Mouse (Mus musculus): Measurements from ENCODE around the gene Slc6a5. TPM values are rescaled to one million over a fixed set of nuclear protein-coding genes. Genes with fewer than 3 reads are reported as not detected.

Slc6a5 gene
- polyA plus RNA-seq, 1 experiment: not detected

- no peak overlapping the region for H3K4me2 ChIP-seq (ENCODE audit: low read depth)
- H3K27me3 ChIP-seq (ENCODE audit: control insufficient read depth, insufficient read depth, insufficient read length): no peaks in the 10 kb centered on the region
- H3K36me3 ChIP-seq (ENCODE audit: control insufficient read depth, insufficient read depth): no peaks in the 10 kb centered on the region
- H3K4me3 ChIP-seq: no peak overlapping the region
- TF ChIP-seq MYOG (IDR thresholded peaks at IDR 0.05; ENCODE audit: control insufficient read depth in 1 of 3, insufficient read depth in 1 of 3, insufficient read length in 2 of 3, low read depth in 2 of 3): no peak
- TF ChIP-seq MAX (IDR thresholded peaks at IDR 0.05; ENCODE audit: low read depth): no peak
- TF ChIP-seq POLR2AphosphoS2 (IDR thresholded peaks at IDR 0.05; ENCODE audit: insufficient read length, low read depth): no peak
- TF ChIP-seq REST (IDR thresholded peaks at IDR 0.05; ENCODE audit: insufficient read depth, insufficient read length): no peak
- no peak for TF ChIP-seq SRF (IDR thresholded peaks at IDR 0.05; ENCODE audit: control insufficient read depth, insufficient read length, low read depth)
- TF ChIP-seq TCF12 (IDR thresholded peaks at IDR 0.05; ENCODE audit: insufficient read depth, poor library complexity, severe bottlenecking): no peak
- H3ac ChIP-seq (ENCODE audit: control insufficient read depth, insufficient read length): no peak overlapping the region
- no peaks in the 10 kb centered on the region for H3K79me2 ChIP-seq (ENCODE audit: control insufficient read depth, insufficient read depth)
Measured at GRCm38 (mm10) chr7:49894786-49895185, 15.2 kb upstream of the Slc6a5 start.

DNA sequence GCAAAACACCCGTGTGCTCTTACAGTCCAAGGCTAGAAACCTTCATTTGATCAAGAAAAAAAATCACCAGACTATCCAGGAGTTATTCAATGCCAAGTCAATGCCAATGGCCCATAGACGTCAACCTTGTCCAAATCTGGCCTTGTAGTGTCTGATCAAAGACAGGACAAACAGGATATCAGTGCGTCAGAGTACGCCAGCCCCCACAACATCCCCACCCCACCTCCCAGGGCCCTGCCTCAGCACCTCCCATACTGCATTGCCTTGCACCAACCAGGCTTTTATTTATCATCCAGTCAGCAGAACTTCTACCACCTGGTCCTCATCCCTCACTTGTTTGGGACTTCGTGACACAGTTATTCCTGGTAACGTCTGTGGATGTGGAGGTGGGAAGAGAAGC lies 14.7 kb upstream of the Slc6a5 start:
- H3K79me2 ChIP-seq (ENCODE audit: control insufficient read depth, insufficient read depth): no peaks in the 10 kb centered on the region
- no peaks in the 10 kb centered on the region for H3K27me3 ChIP-seq (ENCODE audit: control insufficient read depth, insufficient read depth, insufficient read length)
- TF ChIP-seq E2F4 (IDR thresholded peaks at IDR 0.05; ENCODE audit: insufficient read depth) (no peak), USF1 (IDR thresholded peaks at IDR 0.05; ENCODE audit: low read depth) (no peak), MYOD1 (IDR thresholded peaks at IDR 0.05; ENCODE audit: control insufficient read depth in 1 of 3, insufficient read length in 2 of 3, low read depth in 2 of 3) (no peak), POLR2AphosphoS2 (IDR thresholded peaks at IDR 0.05; ENCODE audit: insufficient read length, low read depth) (no peak), TCF3 (IDR thresholded peaks at IDR 0.05; ENCODE audit: insufficient read length, low read depth) (no peak), CEBPB (IDR thresholded peaks at IDR 0.05; ENCODE audit: insufficient read depth, poor library complexity, severe bottlenecking) (no peak), MAX (IDR thresholded peaks at IDR 0.05; ENCODE audit: low read depth) (no peak), REST (IDR thresholded peaks at IDR 0.05; ENCODE audit: insufficient read depth, insufficient read length) (no peak), MYOG (IDR thresholded peaks at IDR 0.05; ENCODE audit: control insufficient read depth in 1 of 3, insufficient read depth in 1 of 3, insufficient read length in 2 of 3, low read depth in 2 of 3) (no peak), POLR2A (IDR thresholded peaks at IDR 0.05; ENCODE audit: insufficient read length, low read depth) (no peak), TCF12 (IDR thresholded peaks at IDR 0.05; ENCODE audit: insufficient read depth, poor library complexity, severe bottlenecking) (no peak), SRF (IDR thresholded peaks at IDR 0.05; ENCODE audit: control insufficient read depth, insufficient read length, low read depth) (no peak)
- H3ac ChIP-seq (ENCODE audit: control insufficient read depth, insufficient read length): no peak overlapping the region
- H3K4me2 ChIP-seq (ENCODE audit: low read depth): no peak overlapping the region
- H3K4me3 ChIP-seq: no peak overlapping the region
- H3K36me3 ChIP-seq (ENCODE audit: control insufficient read depth, insufficient read depth): no peaks in the 10 kb centered on the region

GRCm38 (mm10) chr7:49902003-49902552 lies 7.9 kb upstream of the Slc6a5 start:
- Histone ChIP-seq H3K79me2 (ENCODE audit: control insufficient read depth, insufficient read depth) (no peaks in the 10 kb centered on the region), H3K36me3 (ENCODE audit: control insufficient read depth, insufficient read depth) (no peaks in the 10 kb centered on the region), H3K4me2 (ENCODE audit: low read depth) (no peak overlapping the region), H3K27me3 (ENCODE audit: control insufficient read depth, insufficient read depth, insufficient read length) (no peaks in the 10 kb centered on the region), H3K4me3 (no peak overlapping the region), H3ac (ENCODE audit: control insufficient read depth, insufficient read length) (no peak overlapping the region)
- TF ChIP-seq MAX (IDR thresholded peaks at IDR 0.05; ENCODE audit: low read depth) (no peak), POLR2A (IDR thresholded peaks at IDR 0.05; ENCODE audit: insufficient read length, low read depth) (no peak), TCF12 (IDR thresholded peaks at IDR 0.05; ENCODE audit: insufficient read depth, poor library complexity, severe bottlenecking) (no peak), TCF3 (IDR thresholded peaks at IDR 0.05; ENCODE audit: insufficient read length, low read depth) (no peak), POLR2AphosphoS2 (IDR thresholded peaks at IDR 0.05; ENCODE audit: insufficient read length, low read depth) (no peak), MYOG (IDR thresholded peaks at IDR 0.05; ENCODE audit: control insufficient read depth in 1 of 3, insufficient read depth in 1 of 3, insufficient read length in 2 of 3, low read depth in 2 of 3) (no peak), CEBPB (IDR thresholded peaks at IDR 0.05; ENCODE audit: insufficient read depth, poor library complexity, severe bottlenecking) (no peak)

GRCm38 (mm10) chr7:49907191-49908171 lies 2.5 kb upstream of the Slc6a5 start:
- Histone ChIP-seq H3K27me3 (ENCODE audit: control insufficient read depth, insufficient read depth, insufficient read length) (peaks cover 30% of the 10 kb centered on the region), H3K4me3 (no peak overlapping the region), H3K79me2 (ENCODE audit: control insufficient read depth, insufficient read depth) (no peaks in the 10 kb centered on the region), H3K36me3 (ENCODE audit: control insufficient read depth, insufficient read depth) (no peaks in the 10 kb centered on the region), H3ac (ENCODE audit: control insufficient read depth, insufficient read length) (no peak overlapping the region), H3K4me2 (ENCODE audit: low read depth) (no peak overlapping the region)
- TF ChIP-seq E2F4 (IDR thresholded peaks at IDR 0.05; ENCODE audit: insufficient read depth) (no peak), USF1 (IDR thresholded peaks at IDR 0.05; ENCODE audit: low read depth) (no peak), TCF3 (IDR thresholded peaks at IDR 0.05; ENCODE audit: insufficient read length, low read depth) (no peak), POLR2A (IDR thresholded peaks at IDR 0.05; ENCODE audit: insufficient read length, low read depth) (no peak), REST (IDR thresholded peaks at IDR 0.05; ENCODE audit: insufficient read depth, insufficient read length) (no peak), MAX (IDR thresholded peaks at IDR 0.05; ENCODE audit: low read depth) (no peak)
